Mouse (Mus musculus): ENCODE results near the gene Axin2.

DNA sequence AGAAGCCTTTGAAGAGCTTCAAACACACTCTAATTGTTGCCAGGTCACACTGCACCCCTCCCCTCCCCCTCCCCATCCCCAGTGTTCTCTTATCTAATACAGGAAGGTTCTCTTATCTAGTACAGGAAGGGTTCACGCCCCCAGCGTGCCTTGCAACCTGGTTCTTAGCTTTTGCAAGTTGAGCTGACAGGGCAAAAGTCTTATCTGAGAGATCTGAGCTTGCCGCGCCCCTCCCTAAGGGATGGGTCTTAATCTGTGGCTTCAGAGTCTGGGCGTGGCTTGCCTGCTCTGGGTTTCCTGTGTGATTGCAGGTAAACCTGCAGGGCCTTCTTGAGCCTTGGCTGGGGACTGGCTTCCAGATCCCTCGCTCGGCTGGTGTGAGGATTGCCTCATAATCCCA, 9.2 kb upstream of the Axin2 start:
- TF ChIP-seq CTCF (IDR thresholded peaks at IDR 0.05; ENCODE audit: low read depth): no peak
- TF ChIP-seq EP300 (IDR thresholded peaks at IDR 0.05; ENCODE audit: low read depth): no peak

All from heart, postnatal 0 days (tissue).